Mouse (Mus musculus) forebrain, postnatal 0 days (tissue): ENCODE data around the gene Olfr281. TPM values are rescaled to one million over a fixed set of nuclear protein-coding genes. Genes with fewer than 3 reads are reported as not detected.
A peak's percentile ranks its signal among the peaks of the same experiment; 100 is the strongest.
"Not testable (repeated sequence)": the region's sequence is repeated elsewhere in the genome, so short reads cannot be mapped to it uniquely, and the experiment has no call there.

Experiments used
- ATAC-seq: fragments of 200-750 bp; cut with Nextera tagmentation; 2 replicates; pipeline ENCODE4 v1.8.0; 2017; ENCODE audit warnings: mild to moderate bottlenecking, moderate library complexity
- DNase-seq: peaks from one replicate; pipeline ENCODE4 v3.0.0-alpha.2; 2015
- H3K27ac ChIP-seq: fragments of 300-500 bp; sonication (generic); 2 replicates; pipeline ENCODE4 v1.5.1; 2014; ENCODE audit warnings: low read depth, mild to moderate bottlenecking, antibody characterized with exemption, low read length, moderate library complexity, mixed read lengths
- H3K27me3 ChIP-seq: fragments of 300-500 bp; sonication (generic); 2 replicates; pipeline ENCODE4 v1.6.1; 2014; ENCODE audit warnings: mild to moderate bottlenecking, low read length, mixed read lengths; ENCODE audit not compliant: insufficient read depth
- H3K36me3 ChIP-seq: fragments of 300-500 bp; sonication (generic); 2 replicates; pipeline ENCODE4 v1.6.1; 2014; ENCODE audit warnings: mild to moderate bottlenecking, moderate library complexity; ENCODE audit not compliant: insufficient read depth
- H3K4me1 ChIP-seq: fragments of 300-500 bp; sonication (generic); 2 replicates; pipeline ENCODE4 v1.6.1; 2014; ENCODE audit warnings: antibody characterized with exemption; ENCODE audit not compliant: insufficient read depth
- H3K4me2 ChIP-seq: fragments of 300-500 bp; sonication (generic); 2 replicates; pipeline ENCODE4 v1.6.1; 2014; ENCODE audit warnings: low read depth, mild to moderate bottlenecking, moderate library complexity
- H3K4me3 ChIP-seq: fragments of 300-500 bp; sonication (generic); 2 replicates; pipeline ENCODE4 v1.5.1; 2014; ENCODE audit warnings: low read depth, low read length, mixed read lengths
- H3K9ac ChIP-seq: fragments of 300-500 bp; sonication (generic); 2 replicates; pipeline ENCODE4 v1.6.1; 2014; ENCODE audit warnings: mild to moderate bottlenecking
- H3K9me3 ChIP-seq: fragments of 300-500 bp; sonication (generic); 2 replicates; pipeline ENCODE4 v1.6.1; 2016; ENCODE audit warnings: low read length
- CTCF ChIP-seq: sonication (generic); IDR thresholded peaks from 2 replicates; pipeline ENCODE4 v1.5.1; 2016; ENCODE audit warnings: antibody characterized with exemption, control low read depth, low read depth
- WGBS: fragments of 180-500 bp; shearing (Covaris S2); extraction: QIAGEN DNeasy Blood & Tissue Kit; methylation state at CpG from one replicate; pipeline ENCODE4 v1.1.7; 2014; 5-methylcytosine and 5-hydroxymethylcytosine counted together
- polyA plus RNA-seq: library from polyadenylated mRNA; unstranded; fragments of >200 nt; fragmentation: Nextera tagmentation; extraction: Ambion mirVana; gene quantifications from 2 replicates; pipeline ENCODE4 v1.2.1, GENCODE M21; 2015
- total RNA-seq: library from RNA; depleted of rRNA; stranded (reverse); fragments of >200 nt; gene quantifications from 2 replicates; pipeline ENCODE4 v1.2.3, GENCODE M21; 2014; rRNA removed

The Olfr281 gene
- not detected in 2 replicates for total RNA-seq
- not detected in 2 replicates for polyA plus RNA-seq

- DNase-seq (no peak), ATAC-seq (no peak)
- no peaks in the 10 kb centered on the region for H3K4me1 ChIP-seq
- H3K27me3 ChIP-seq: no peaks in the 10 kb centered on the region
- TF ChIP-seq CTCF: no peak
- H3K9me3 ChIP-seq: no peaks in the 10 kb centered on the region
- no peak within 1 kb of the TSS for H3K27ac ChIP-seq
- no peak within 1 kb of the TSS for H3K4me3 ChIP-seq
- no peak within 1 kb of the TSS for H3K9ac ChIP-seq
- 95% methylated on average over 7 of the region's 7 CpGs for WGBS
- H3K36me3 ChIP-seq: no peaks in the 10 kb centered on the region
- H3K4me2 ChIP-seq: no peak within 1 kb of the TSS
Observed at GRCm38 (mm10) chr15:98452288-98452687, at the start of gene Olfr281. Gene Olfr281, plus strand, starts transcription at chr15:98452588.

GRCm38 (mm10) chr15:98408406-98409060 is 43.9 kb upstream of the Olfr281 start:
- 75% methylated on average over 17 of the region's 17 CpGs for WGBS
- H3K4me2 ChIP-seq: no peak overlapping the region
- no peaks in the 10 kb centered on the region for H3K36me3 ChIP-seq
- H3K27me3 ChIP-seq: no peaks in the 10 kb centered on the region
- no peaks in the 10 kb centered on the region for H3K9me3 ChIP-seq
- no peak overlapping the region for H3K9ac ChIP-seq
- H3K4me1 ChIP-seq: no peaks in the 10 kb centered on the region
- peak; percentile 44 for TF ChIP-seq CTCF
- no peak overlapping the region for H3K4me3 ChIP-seq
- DNase-seq: peak; percentile 19
- no peak for ATAC-seq
- H3K27ac ChIP-seq: no peak overlapping the region

- Histone ChIP-seq H3K4me2 (no peak overlapping the region), H3K9ac (no peak overlapping the region), H3K36me3 (no peaks in the 10 kb centered on the region), H3K4me3 (no peak overlapping the region), H3K4me1 (no peaks in the 10 kb centered on the region), H3K27ac (no peak overlapping the region), H3K9me3 (no peaks in the 10 kb centered on the region), H3K27me3 (no peaks in the 10 kb centered on the region)
- TF ChIP-seq CTCF: no peak
- ATAC-seq (no peak), DNase-seq (no peak)
- 91% methylated on average over 2 of the region's 2 CpGs for WGBS
Observed at GRCm38 (mm10) chr15:98409635-98410034, 42.8 kb upstream of the Olfr281 start.

GRCm38 (mm10) chr15:98410249-98410648 is 42.1 kb upstream of the Olfr281 start:
- Histone ChIP-seq H3K36me3 (no peaks in the 10 kb centered on the region), H3K9me3 (no peaks in the 10 kb centered on the region), H3K4me2 (no peak overlapping the region), H3K4me3 (no peak overlapping the region), H3K27ac (no peak overlapping the region), H3K4me1 (no peaks in the 10 kb centered on the region), H3K27me3 (no peaks in the 10 kb centered on the region), H3K9ac (no peak overlapping the region)
- 93% methylated on average over 9 of the region's 9 CpGs for WGBS
- DNase-seq: no peak
- no peak for TF ChIP-seq CTCF
- no peak for ATAC-seq

- DNase-seq (no peak), ATAC-seq (no peak)
- Histone ChIP-seq H3K27ac (no peak overlapping the region), H3K9ac (no peak overlapping the region), H3K27me3 (no peaks in the 10 kb centered on the region), H3K4me3 (no peak overlapping the region), H3K4me1 (no peaks in the 10 kb centered on the region), H3K4me2 (no peak overlapping the region), H3K9me3 (no peaks in the 10 kb centered on the region), H3K36me3 (no peaks in the 10 kb centered on the region)
- TF ChIP-seq CTCF: no peak
- WGBS: 61% methylated on average over 4 of the region's 4 CpGs
Observed at GRCm38 (mm10) chr15:98415996-98416395, 36.4 kb upstream of the Olfr281 start.

- not testable (repeated sequence) for H3K4me2 ChIP-seq, ATAC-seq, H3K4me1 ChIP-seq, H3K9ac ChIP-seq, DNase-seq, H3K4me3 ChIP-seq, H3K27me3 ChIP-seq, H3K27ac ChIP-seq, H3K9me3 ChIP-seq, H3K36me3 ChIP-seq
Observed at GRCm38 (mm10) chr15:98416802-98417201, 35.6 kb upstream of the Olfr281 start.

GRCm38 (mm10) chr15:98417285-98417684 is 35.1 kb upstream of the Olfr281 start:
- not testable (repeated sequence) for DNase-seq, H3K4me3 ChIP-seq, H3K27ac ChIP-seq, H3K27me3 ChIP-seq, H3K9ac ChIP-seq, H3K4me1 ChIP-seq, ATAC-seq, H3K36me3 ChIP-seq, H3K4me2 ChIP-seq, H3K9me3 ChIP-seq
- peak; percentile 40 for TF ChIP-seq CTCF
- WGBS: 22% methylated on average over 1 of the region's 3 CpGs
